Mouse (Mus musculus): ENCODE data around the gene Kctd11. TPM values are rescaled to one million over a fixed set of nuclear protein-coding genes. Genes with fewer than 3 reads are reported as not detected.

The Kctd11 gene
- total and polyA plus RNA-seq, 3 experiments: 1.8 to 3.9 (median 2.1) TPM

GRCm38 (mm10) chr11:69883066-69883465 is 1.9 kb upstream of the Kctd11 start:
- Histone ChIP-seq H3K4me1 (ENCODE audit: control insufficient read depth in 1 of 2, insufficient read depth in 2 of 2) (peaks cover 21 to 38% of the 10 kb centered on the region in 2 experiments), H3K36me3 (replicated peaks in 1 of 2; ENCODE audit: control insufficient read depth in 1 of 2, insufficient read depth in 1 of 2, low read length in 1 of 2) (peaks cover 21 to 80% of the 10 kb centered on the region in 2 experiments)
- in situ Hi-C loops (cut with MboI; ENCODE audit: low pct_ligation_motif_present, low pct_unique_long_range_greater_than_20kb, low sequenced_read_pairs): loop anchor here (5.0 kb wide), 1 partner anchor 34 kb away; no protein-coding TSS in a partner anchor

GRCm38 (mm10) chr11:69881787-69882670 is 823 bp upstream of the Kctd11 start:
- DNase-seq (ENCODE audit: extremely low read depth): no peak
- Histone ChIP-seq H3K4me3 (replicated peaks in 1 of 3; ENCODE audit: low read depth in 2 of 3, low read length in 2 of 3, poor library complexity in 1 of 3) (peak overlapping the region in 2 of 3 experiments; percentile 32 to 50), H3K4me1 (ENCODE audit: control insufficient read depth in 1 of 2, insufficient read depth in 2 of 2) (peaks cover 21 to 47% of the 10 kb centered on the region in 2 experiments), H3K9ac (ENCODE audit: insufficient read depth, low read depth) (peak overlapping the region; percentile 9; the same call in 1 of the 2 replicates), H3K79me2 (replicated peaks; ENCODE audit: control insufficient read depth, extremely low read depth, insufficient read depth, poor library complexity, severe bottlenecking) (no peaks in the 10 kb centered on the region), H3K9me3 (replicated peaks; ENCODE audit: low read length) (peaks cover 10% of the 10 kb centered on the region), H3K27me3 (replicated peaks) (no peaks in the 10 kb centered on the region), H3K4me2 (ENCODE audit: insufficient read depth, low read depth, poor library complexity, severe bottlenecking) (peak overlapping the region; percentile 41), H3K27ac (ENCODE audit: insufficient read depth, low read depth) (peak overlapping the region; percentile 23), H3K36me3 (replicated peaks in 1 of 2; ENCODE audit: control insufficient read depth in 1 of 2, insufficient read depth in 1 of 2, low read length in 1 of 2) (peaks cover 21 to 70% of the 10 kb centered on the region in 2 experiments)
- dilution Hi-C loops (cut with MboI; ENCODE audit: extremely low pct_ligation_motif_present, extremely low pct_unique_long_range_greater_than_20kb, low sequenced_read_pairs): no loop called here
- TF ChIP-seq ZMIZ1 (IDR thresholded peaks at IDR 0.05; ENCODE audit: low read depth, low read length): no peak
- TF ChIP-seq USF1 (IDR thresholded peaks at IDR 0.05; ENCODE audit: low read depth, low read length): no peak
- no peak for TF ChIP-seq MAFK (IDR thresholded peaks at IDR 0.05; ENCODE audit: insufficient replicate concordance, low read length)
- no peak for TF ChIP-seq POLR2AphosphoS2 (IDR thresholded peaks at IDR 0.05; ENCODE audit: low read depth, low read length)
- no peak for TF ChIP-seq MYC (IDR thresholded peaks at IDR 0.05; ENCODE audit: low read depth, low read length)
- TF ChIP-seq MAZ (IDR thresholded peaks at IDR 0.05; ENCODE audit: low read depth, low read length): no peak
- TF ChIP-seq CTCF (conservative IDR thresholded peaks at IDR 0.05 in 1 of 2, IDR thresholded peaks at IDR 0.05 in 1 of 2; ENCODE audit: low read depth in 2 of 2, low read length in 2 of 2): no peak
- no peak for TF ChIP-seq PAX5 (IDR thresholded peaks at IDR 0.05; ENCODE audit: low read length)
- TF ChIP-seq ZNF384 (IDR thresholded peaks at IDR 0.05; ENCODE audit: low read depth, low read length): no peak
- no peak for TF ChIP-seq SMC3 (IDR thresholded peaks at IDR 0.05; ENCODE audit: low read depth, low read length)
- in situ Hi-C loops (cut with MboI; ENCODE audit: low pct_ligation_motif_present, low pct_unique_long_range_greater_than_20kb, low sequenced_read_pairs): loop anchor here (5.0 kb wide), 1 partner anchor 35 kb away; no protein-coding TSS in a partner anchor

More at GRCm38 (mm10) chr11:69883066-69883465, 1.9 kb upstream of the Kctd11 start:
- peak; percentile 60 for DNase-seq (ENCODE audit: extremely low read depth)
- H3K4me3 ChIP-seq (replicated peaks in 1 of 3; ENCODE audit: low read depth in 2 of 3, low read length in 2 of 3, poor library complexity in 1 of 3): no peak overlapping the region
- no peak overlapping the region for H3K4me2 ChIP-seq (ENCODE audit: insufficient read depth, low read depth, poor library complexity, severe bottlenecking)
- TF ChIP-seq PAX5 (IDR thresholded peaks at IDR 0.05; ENCODE audit: low read length) (no peak), RAD21 (IDR thresholded peaks at IDR 0.05; ENCODE audit: low read depth, low read length) (peak; percentile 51), ZC3H11A (IDR thresholded peaks at IDR 0.05; ENCODE audit: low read depth, low read length) (no peak), CTCF (conservative IDR thresholded peaks at IDR 0.05 in 1 of 2, IDR thresholded peaks at IDR 0.05 in 1 of 2; ENCODE audit: low read depth in 2 of 2, low read length in 2 of 2) (peak; percentile 58 to 68; a peak in 3 of 4 replicates), SIN3A (IDR thresholded peaks at IDR 0.05; ENCODE audit: low read length) (no peak), SMC3 (IDR thresholded peaks at IDR 0.05; ENCODE audit: low read depth, low read length) (peak; percentile 47), ETS1 (conservative IDR thresholded peaks at IDR 0.05; ENCODE audit: low read depth, low read length) (no peak), POLR2A (IDR thresholded peaks at IDR 0.05; ENCODE audit: low read depth, low read length) (no peak), JUND (conservative IDR thresholded peaks at IDR 0.05; ENCODE audit: low read depth, low read length) (no peak), ZNF384 (IDR thresholded peaks at IDR 0.05; ENCODE audit: low read depth, low read length) (no peak), JUN (IDR thresholded peaks at IDR 0.05; ENCODE audit: insufficient read depth, low read depth, low read length) (no peak), E2F4 (IDR thresholded peaks at IDR 0.05; ENCODE audit: insufficient replicate concordance, low read depth, low read length) (no peak)
- no peak overlapping the region for H3K9ac ChIP-seq (ENCODE audit: insufficient read depth, low read depth)
- H3K27ac ChIP-seq (ENCODE audit: insufficient read depth, low read depth): no peak overlapping the region
- no peaks in the 10 kb centered on the region for H3K79me2 ChIP-seq (replicated peaks; ENCODE audit: control insufficient read depth, extremely low read depth, insufficient read depth, poor library complexity, severe bottlenecking)
- peaks cover 10% of the 10 kb centered on the region for H3K9me3 ChIP-seq (replicated peaks; ENCODE audit: low read length)
- no peaks in the 10 kb centered on the region for H3K27me3 ChIP-seq (replicated peaks)
- dilution Hi-C loops (cut with MboI; ENCODE audit: extremely low pct_ligation_motif_present, extremely low pct_unique_long_range_greater_than_20kb, low sequenced_read_pairs): no loop called here
